Mouse (Mus musculus): ENCODE results near the gene Clip1.
A peak's percentile ranks its signal among the peaks of the same experiment; 100 is the strongest.
"Not testable (repeated sequence)": the region's sequence is repeated elsewhere in the genome, so short reads cannot be mapped to it uniquely, and the experiment has no call there.

Gene Clip1

GRCm38 (mm10) chr5:123684221-123685144, at the start of gene Clip1:
Clip1 (minus strand) TSS chr5:123684618.
- DNase-seq (ENCODE audit: low spot score in 2 of 2): peak in 1 of 2 experiments; percentile 62

GRCm38 (mm10) chr5:123730981-123731380, 46.6 kb upstream of the Clip1 start:
- DNase-seq (ENCODE audit: low spot score in 2 of 2): no peak

GRCm38 (mm10) chr5:123723816-123724215, 39.4 kb upstream of the Clip1 start:
- DNase-seq (ENCODE audit: low spot score in 2 of 2): not testable (repeated sequence)

GRCm38 (mm10) chr5:123720328-123721311, 36.2 kb upstream of the Clip1 start, which contains the start of gene Zcchc8:
Zcchc8 (minus strand) TSS chr5:123721100.
- DNase-seq (ENCODE audit: low spot score in 2 of 2): peak; percentile 92

DNA sequence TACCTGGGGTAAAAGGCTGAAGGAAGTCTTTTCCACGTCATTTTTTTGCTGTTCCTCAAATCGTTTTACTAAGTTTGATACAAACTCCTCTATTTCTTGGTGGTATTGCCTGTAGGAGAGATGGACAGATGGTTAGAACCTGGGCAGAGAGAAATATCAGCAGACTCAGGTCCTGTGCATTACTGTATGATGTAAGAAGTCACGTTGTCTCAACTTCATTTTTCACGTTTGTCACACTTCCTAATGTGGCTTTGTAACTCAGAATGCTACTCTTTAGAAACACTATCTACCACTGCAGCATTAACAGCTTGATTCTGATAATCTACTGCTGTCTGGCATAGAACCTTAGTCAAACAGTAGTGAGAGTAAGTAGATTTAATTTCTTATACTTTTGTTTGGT, 30.2 kb upstream of the Clip1 start:
- DNase-seq (ENCODE audit: low spot score in 2 of 2): no peak

- no peak for DNase-seq (ENCODE audit: low spot score in 2 of 2)
Measured at GRCm38 (mm10) chr5:123713782-123714181, 29.4 kb upstream of the Clip1 start.

DNA sequence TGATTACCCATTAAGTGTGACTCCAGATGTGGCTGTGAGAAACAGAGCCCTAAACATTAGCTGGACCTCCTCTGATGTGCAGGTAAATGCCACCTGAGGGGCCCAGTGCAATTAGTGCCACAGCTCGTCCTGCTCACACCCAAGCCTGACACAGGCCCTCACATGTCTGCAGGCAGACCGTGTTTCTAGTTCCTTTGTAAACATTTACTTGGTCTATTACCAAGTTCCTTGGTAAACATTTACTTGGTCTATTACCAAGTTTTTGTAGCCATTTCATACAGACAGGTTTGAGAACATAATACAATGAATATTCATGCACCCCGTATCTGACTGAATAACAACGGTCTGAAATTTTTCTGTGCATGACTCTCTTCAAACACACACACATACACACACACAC, 25.2 kb upstream of the Clip1 start:
- DNase-seq (ENCODE audit: low spot score in 2 of 2): no peak

DNA sequence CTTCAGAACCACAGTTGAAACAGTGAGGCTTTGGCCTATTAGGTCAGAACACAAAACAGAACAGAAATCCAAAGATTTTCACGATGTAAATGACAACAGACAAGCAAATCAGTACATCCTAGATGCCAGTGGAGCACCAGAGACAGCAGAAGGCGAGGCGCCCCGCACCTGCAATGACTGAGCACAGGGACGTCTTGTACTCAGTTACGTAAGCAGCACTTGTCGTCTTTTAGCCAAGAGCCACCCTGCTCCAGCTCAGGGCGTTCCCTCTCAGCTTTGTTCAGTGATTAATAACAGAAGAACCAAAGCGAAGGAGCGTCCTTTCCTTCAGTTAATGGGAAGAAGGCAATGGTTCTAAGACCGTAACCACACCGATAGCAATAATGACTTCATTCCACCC, 24.2 kb upstream of the Clip1 start:
- no peak for DNase-seq (ENCODE audit: low spot score in 2 of 2)

- DNase-seq (ENCODE audit: low spot score in 2 of 2): no peak
Measured at GRCm38 (mm10) chr5:123700625-123701024, 16.2 kb upstream of the Clip1 start.

DNA sequence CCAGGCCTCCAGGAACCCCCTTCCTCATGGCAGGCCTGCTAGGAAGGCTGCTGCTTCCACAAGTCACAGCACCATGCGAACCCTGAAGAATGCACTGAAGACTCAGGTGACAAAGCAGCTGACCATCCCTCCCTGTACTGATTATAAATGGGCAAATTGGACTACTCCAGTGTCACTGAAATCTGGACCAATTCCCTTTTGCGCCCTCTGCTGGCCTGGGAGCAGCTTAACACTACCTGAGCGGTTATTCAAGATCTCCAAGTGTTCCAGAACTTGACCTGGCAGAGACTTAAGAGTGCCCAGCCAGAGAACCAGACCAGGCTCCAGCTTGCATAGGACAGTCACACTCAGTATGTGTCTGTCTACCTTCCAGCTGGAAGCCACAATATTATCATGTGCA, 14.8 kb upstream of the Clip1 start:
- DNase-seq (ENCODE audit: low spot score in 2 of 2): peak in 1 of 2 experiments; percentile 78

DNA sequence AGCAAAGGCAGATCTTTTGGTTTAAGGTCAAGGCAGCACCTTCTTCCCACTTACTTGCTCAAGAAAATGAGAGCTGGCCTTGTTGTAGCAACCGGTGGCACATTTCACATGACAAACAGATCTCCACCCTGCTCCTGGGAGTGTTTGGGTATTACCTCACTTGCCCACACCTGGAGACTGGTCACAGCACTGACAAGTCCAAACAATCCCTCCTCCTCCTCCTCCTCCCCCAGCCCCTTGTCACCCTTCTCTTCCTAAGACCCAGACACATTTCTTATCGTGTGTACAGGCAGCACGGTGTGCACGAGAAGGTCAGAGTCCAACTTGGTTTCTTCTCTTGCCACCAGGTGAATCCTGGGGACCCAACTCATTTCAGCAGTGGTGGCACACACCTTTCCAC, 12.5 kb upstream of the Clip1 start:
- no peak for DNase-seq (ENCODE audit: low spot score in 2 of 2)

DNA sequence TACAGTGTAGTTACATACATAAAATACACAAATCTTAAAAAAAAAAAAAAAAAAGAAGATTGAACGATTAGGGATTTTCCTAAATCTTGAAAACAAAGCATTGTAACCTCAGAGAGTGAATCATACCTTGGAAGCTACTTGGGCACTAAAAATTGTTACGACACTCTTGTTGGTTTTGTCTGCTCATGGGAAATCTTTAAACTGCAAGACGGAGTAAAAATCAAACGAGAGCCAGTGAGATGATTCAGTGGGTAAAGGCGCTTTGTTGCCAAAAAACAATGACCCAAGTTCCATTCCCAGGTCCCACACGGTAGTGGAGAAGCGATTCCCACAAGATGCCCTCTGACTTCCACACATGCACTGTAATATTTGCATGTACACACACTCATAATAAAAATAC, 11.8 kb upstream of the Clip1 start:
- no peak for DNase-seq (ENCODE audit: low spot score in 2 of 2)

GRCm38 (mm10) chr5:123694468-123694867, 10.1 kb upstream of the Clip1 start:
- no peak for DNase-seq (ENCODE audit: low spot score in 2 of 2)

DNA sequence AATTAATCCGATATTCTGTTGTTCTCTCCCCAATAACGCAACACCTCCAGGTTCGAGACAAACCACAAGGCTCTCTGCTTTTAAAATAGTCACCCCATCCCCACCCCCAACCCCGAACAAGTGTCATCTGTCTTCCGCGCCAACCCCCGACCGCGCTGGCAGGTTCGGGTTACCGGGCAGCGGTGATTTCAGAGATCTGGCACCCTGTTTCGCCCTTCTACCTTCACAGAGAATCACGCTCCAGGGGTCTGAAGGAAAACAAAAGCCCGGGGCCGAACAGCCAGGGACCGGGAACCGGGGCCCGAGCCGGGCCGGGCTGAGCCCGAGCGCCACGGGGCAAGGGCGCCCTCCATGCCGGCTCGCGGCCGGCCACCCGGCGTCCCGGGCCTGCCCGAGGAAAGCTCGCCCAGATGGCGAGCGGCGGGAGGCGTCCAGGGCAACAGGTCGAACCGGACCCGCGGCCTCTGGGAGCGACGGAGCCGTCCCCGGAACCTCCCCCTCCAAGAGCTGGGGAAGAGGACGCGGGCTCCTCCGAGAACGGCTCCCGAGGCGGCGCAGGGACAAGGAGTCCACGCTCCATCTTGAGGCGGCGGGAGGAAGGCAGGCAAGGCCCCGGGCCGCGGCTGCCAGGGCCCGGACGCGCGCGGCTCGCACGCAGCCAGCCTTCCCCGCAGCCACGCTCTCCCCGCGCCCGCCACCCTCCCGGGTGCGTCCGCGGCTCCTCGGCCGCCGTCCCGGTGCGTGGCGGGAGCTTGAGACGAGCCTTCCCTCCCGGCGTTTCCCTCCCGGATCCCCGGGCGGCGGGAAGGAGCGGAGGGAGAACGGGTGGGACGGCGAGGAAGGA, 819 bp downstream of the Clip1 start:
- peak; percentile 36 to 41 for DNase-seq (ENCODE audit: low spot score in 2 of 2)

- DNase-seq (ENCODE audit: low spot score in 2 of 2): no peak
Measured at GRCm38 (mm10) chr5:123683043-123683376, 1.4 kb downstream of the Clip1 start.

DNA sequence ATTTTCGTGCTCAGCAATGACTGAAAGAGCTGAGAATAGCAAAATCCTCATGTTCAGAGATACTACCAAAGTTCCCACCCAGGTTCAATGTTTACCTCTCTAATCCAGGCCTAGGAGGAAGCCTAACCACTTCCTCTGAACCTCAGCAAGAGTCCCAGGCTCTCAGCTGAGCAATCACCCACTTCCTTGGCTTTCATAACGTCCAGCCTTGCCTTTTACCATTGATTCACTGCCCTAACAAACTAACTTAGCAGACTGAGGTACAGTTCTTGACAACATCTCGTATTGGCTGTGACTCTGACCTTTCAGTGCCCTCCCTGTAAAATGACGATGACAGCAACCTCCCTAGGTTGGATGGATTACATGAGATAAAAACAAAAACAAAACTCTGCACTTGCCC, 2.0 kb downstream of the Clip1 start:
- no peak for DNase-seq (ENCODE audit: low spot score in 2 of 2)

DNA sequence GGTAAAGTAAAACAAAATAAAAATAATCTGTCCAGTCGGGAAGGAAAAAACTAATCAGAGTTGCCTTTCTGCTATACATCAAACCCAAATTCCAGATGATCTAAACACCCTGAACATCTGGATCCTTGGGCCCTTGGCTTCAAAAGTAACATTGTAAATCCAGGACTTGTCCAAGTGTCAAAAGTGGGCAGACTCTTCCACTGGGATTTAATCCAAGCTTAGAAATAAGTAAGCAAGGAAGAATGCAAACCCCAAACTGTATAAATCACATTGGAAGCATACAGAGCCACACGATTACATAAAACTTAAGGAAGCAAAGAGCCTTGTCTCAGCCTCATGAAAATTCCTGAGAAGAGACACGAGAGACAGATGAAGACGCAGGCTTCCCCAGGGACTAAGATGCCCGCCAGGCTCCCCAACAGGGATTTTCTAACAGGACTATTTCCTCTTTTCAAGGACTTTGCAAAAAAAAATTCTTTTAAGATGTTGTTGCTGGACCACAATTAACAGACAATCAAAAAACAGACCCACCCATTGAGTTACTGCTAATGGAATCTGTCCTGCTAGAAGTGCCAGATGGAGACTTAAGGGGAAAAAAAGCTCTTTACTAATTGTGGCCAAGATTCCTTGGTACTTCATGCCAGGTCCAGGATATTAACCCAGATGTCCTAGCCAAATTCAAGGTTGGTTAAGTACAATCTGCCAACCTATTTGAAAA, 4.7 kb downstream of the Clip1 start:
- no peak for DNase-seq (ENCODE audit: low spot score in 2 of 2)

DNA sequence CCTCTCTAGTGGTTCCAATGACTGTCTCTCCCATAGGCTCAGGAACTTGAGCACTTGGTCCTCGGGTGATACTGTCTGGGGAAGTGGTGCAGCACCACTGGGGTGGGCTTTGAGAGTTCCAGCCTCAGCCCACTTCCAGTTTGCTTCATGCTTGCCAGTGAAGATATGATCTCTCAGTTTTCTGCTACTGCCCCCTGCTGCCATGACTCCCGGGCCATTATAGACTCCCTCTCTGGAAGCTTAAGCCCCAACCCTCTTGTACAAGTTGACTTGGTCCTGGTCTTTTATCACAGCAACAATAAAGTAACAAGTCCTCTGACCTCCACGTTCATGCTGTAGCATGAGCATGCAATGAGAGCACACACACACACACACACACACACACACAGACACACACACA, 5.3 kb downstream of the Clip1 start:
- no peak for DNase-seq (ENCODE audit: low spot score in 2 of 2)

DNA sequence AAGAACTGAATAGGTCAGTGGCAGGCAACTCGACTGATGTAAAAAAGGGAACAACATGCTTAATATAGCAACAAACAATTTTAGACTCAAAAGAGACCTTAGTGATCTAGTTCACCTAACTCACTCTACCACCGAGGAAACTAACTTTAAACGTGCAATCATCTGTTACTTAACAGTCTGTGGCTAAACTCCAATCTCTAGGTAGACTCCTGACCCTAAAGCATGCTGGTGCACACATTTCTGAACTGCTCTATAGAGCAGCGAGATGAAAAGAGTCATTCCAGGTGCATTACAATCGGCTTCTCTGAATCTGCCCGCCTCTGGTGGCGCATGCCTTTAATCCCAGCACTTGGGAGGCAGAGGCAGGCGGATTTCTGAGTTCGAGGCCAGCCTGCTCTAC, 8.7 kb downstream of the Clip1 start:
- no peak for DNase-seq (ENCODE audit: low spot score in 2 of 2)

DNA sequence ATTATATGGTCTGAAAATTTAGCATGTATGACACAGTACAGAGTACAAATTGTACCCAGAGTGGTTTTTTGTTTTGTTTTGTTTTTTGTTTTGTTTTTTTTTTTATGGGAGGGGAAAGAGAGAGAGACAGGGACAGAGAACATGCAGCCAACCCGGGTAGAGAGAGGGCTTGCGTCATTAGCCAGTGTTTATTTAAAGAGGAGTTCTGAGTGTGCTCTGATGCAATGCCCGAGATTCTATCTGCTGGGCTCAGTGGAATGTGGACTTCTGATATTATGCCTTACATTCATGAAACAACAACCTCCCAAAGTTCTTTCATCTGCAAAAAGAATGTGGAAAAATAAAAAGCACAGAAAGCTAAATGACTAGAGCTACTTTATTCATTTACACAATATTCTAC, 9.2 kb downstream of the Clip1 start:
- no peak for DNase-seq (ENCODE audit: low spot score in 2 of 2)

DNA sequence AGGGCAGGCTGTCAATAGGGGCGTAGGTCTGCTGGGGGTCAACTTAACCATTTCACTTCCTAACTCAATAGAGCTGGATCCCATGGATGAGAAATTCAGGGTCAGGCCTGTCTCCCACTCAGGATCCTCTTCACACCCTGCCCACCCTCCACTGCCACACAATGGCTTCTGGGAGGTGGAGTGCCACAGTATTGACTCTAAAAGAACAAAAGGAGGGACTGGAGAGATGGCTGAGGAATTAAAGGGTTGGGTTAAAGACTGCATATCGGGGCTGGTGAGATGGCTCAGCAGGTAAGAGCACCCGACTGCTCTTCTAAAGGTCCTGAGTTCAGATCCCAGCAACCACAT, 13.0 kb downstream of the Clip1 start:
- no peak for DNase-seq (ENCODE audit: low spot score in 2 of 2)
